Mouse (Mus musculus) testis, adult 2 months (tissue): Measurements from ENCODE around the gene Shb.

Experiments used
- CTCF ChIP-seq: fragments of 200-500 bp; IDR thresholded peaks from 2 replicates; pipeline ENCODE4 v1.5.1; 2012; ENCODE audit warnings: low read depth, mild to moderate bottlenecking, inconsistent platforms, low read length, moderate library complexity; ENCODE audit not compliant: control insufficient read depth, insufficient read depth, insufficient replicate concordance
- POLR2A ChIP-seq: fragments of 200-500 bp; IDR thresholded peaks from 2 replicates; pipeline ENCODE4 v1.6.1; 2012; ENCODE audit warnings: low read depth, mild to moderate bottlenecking, inconsistent platforms, low read length, moderate library complexity; ENCODE audit not compliant: control insufficient read depth

DNA sequence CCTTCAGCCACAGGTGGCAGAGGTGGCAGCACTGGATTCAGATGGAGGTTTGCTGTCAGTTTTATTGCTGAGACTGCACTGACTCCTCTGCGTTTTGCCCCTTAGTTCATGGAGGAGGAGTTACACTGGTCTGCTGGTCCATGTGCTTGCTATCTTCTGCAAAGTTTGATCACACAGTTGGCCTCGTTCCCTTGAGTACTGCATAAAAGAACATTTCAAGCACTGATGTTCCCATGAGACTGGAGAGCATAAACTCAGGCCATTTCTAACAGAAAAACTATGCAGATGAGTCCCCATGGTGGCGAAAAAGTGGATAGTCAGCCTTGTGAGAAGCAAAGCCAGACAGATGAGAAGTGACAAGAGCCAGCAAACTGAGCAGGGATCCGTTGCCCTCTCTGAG is 155.7 kb downstream of the Shb start:
- TF ChIP-seq CTCF: no peak
- no peak for TF ChIP-seq POLR2A
